Mouse (Mus musculus) kidney, adult 2 months (tissue): ENCODE measurements around the gene Lrrc75a.

ENCODE experiments used
- CTCF ChIP-seq: fragments of 200-500 bp; conservative IDR thresholded peaks from 2 replicates; pipeline ENCODE4 v1.5.1; 2011; ENCODE audit warnings: low read depth, mild to moderate bottlenecking, control low read depth, low read length, moderate library complexity, mixed read lengths; ENCODE audit not compliant: insufficient read depth, insufficient read length
- POLR2A ChIP-seq: fragments of 200-500 bp; IDR thresholded peaks from one replicate; pipeline ENCODE4 v1.6.1; 2011; ENCODE audit warnings: low read depth, low read length, control low read depth

DNA sequence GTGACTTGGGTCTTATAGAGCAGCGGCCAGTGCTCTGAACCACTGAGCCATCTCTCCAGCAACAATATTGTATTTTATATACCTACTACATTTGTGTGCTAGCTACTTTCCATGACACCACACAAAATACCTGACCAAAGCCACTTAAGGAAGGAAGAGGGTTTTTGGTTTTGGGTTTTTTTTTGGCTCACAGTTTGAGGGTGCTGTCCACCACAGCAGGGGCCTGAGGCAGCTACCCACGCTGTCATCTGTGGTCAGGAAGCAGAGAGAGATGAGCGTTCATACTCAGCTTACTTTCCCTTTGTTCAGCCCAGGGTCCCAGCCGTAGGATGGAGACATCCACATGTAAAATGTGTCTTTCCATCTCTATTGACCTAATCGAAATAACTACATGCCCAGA is 61.3 kb downstream of the Lrrc75a start:
- TF ChIP-seq CTCF (no peak), POLR2A (no peak)
